Mouse (Mus musculus) fibroblast of lung, adult 2 months (primary cell): ENCODE data around the gene B3galt1.

Experiments used
- DNase-seq: peaks from one replicate; pipeline ENCODE4 v3.0.0-alpha.2; 2011; ENCODE audit warnings: low read depth

B3galt1 gene

GRCm38 (mm10) chr2:68061341-68061740 lies 495.7 kb downstream of the B3galt1 start:
- DNase-seq: no peak

- DNase-seq: no peak
Observed at GRCm38 (mm10) chr2:68079426-68080360, 514.0 kb downstream of the B3galt1 start.

GRCm38 (mm10) chr2:68080872-68081280 lies 515.2 kb downstream of the B3galt1 start:
- no peak for DNase-seq

- no peak for DNase-seq
Observed at GRCm38 (mm10) chr2:68084483-68084882, 518.8 kb downstream of the B3galt1 start.

- no peak for DNase-seq
Observed at GRCm38 (mm10) chr2:68086101-68086500, 520.4 kb downstream of the B3galt1 start.

GRCm38 (mm10) chr2:68091559-68091958 lies 525.9 kb downstream of the B3galt1 start:
- DNase-seq: no peak

- DNase-seq: no peak
Observed at GRCm38 (mm10) chr2:68104641-68105040, 539.0 kb downstream of the B3galt1 start.

- no peak for DNase-seq
Observed at GRCm38 (mm10) chr2:68118076-68118475, 552.4 kb downstream of the B3galt1 start.

GRCm38 (mm10) chr2:68124751-68125150 lies 559.1 kb downstream of the B3galt1 start:
- DNase-seq: no peak

GRCm38 (mm10) chr2:68141094-68141493 lies 575.4 kb downstream of the B3galt1 start:
- DNase-seq: no peak

GRCm38 (mm10) chr2:68143292-68143691 lies 577.6 kb downstream of the B3galt1 start:
- no peak for DNase-seq

- DNase-seq: no peak
Observed at GRCm38 (mm10) chr2:68159751-68160150, 594.1 kb downstream of the B3galt1 start.

- no peak for DNase-seq
Observed at GRCm38 (mm10) chr2:68160566-68160965, 594.9 kb downstream of the B3galt1 start.

- no peak for DNase-seq
Observed at GRCm38 (mm10) chr2:68162012-68162411, 596.3 kb downstream of the B3galt1 start.

GRCm38 (mm10) chr2:68171306-68171705 lies 605.6 kb downstream of the B3galt1 start:
- DNase-seq: no peak
